Mouse (Mus musculus) mature B cell (primary cell): Measurements from ENCODE around the gene A130010J15Rik.

Experiments
- in situ Hi-C: fragments of 300-500 bp; cut with MboI; formaldehyde crosslinking; loops from 2 replicates; pipeline ENCODE4 v1.14.3; 2019

A130010J15Rik gene

GRCm38 (mm10) chr1:193167746-193168145, at the start of gene A130010J15Rik:
Gene A130010J15Rik, plus strand, starts transcription at chr1:193168046.
- in situ Hi-C loops: no loop called here

- in situ Hi-C loops: no loop called here
Observed at GRCm38 (mm10) chr1:193122793-193123192, 45.1 kb upstream of the A130010J15Rik start.

- in situ Hi-C loops: no loop called here
Observed at GRCm38 (mm10) chr1:193123290-193123689, 44.6 kb upstream of the A130010J15Rik start.

- in situ Hi-C loops: no loop called here
Observed at GRCm38 (mm10) chr1:193125835-193126234, 42.0 kb upstream of the A130010J15Rik start.

- in situ Hi-C loops: no loop called here
Observed at GRCm38 (mm10) chr1:193128055-193128454, 39.8 kb upstream of the A130010J15Rik start.

GRCm38 (mm10) chr1:193129321-193129720, 38.5 kb upstream of the A130010J15Rik start:
- in situ Hi-C loops: no loop called here

- in situ Hi-C loops: no loop called here
Observed at GRCm38 (mm10) chr1:193129786-193130455, 37.9 kb upstream of the A130010J15Rik start, which contains the start of gene Diexf. Gene Diexf, minus strand, starts transcription at chr1:193130272.

GRCm38 (mm10) chr1:193130456-193130825, 37.4 kb upstream of the A130010J15Rik start:
- in situ Hi-C loops: no loop called here

GRCm38 (mm10) chr1:193130839-193131238, 37.0 kb upstream of the A130010J15Rik start:
- in situ Hi-C loops: no loop called here

GRCm38 (mm10) chr1:193131311-193131948, 36.4 kb upstream of the A130010J15Rik start:
- in situ Hi-C loops: no loop called here

GRCm38 (mm10) chr1:193132385-193132784, 35.5 kb upstream of the A130010J15Rik start:
- in situ Hi-C loops: no loop called here

- in situ Hi-C loops: no loop called here
Observed at GRCm38 (mm10) chr1:193133726-193134125, 34.1 kb upstream of the A130010J15Rik start.

- in situ Hi-C loops: no loop called here
Observed at GRCm38 (mm10) chr1:193138087-193138486, 29.8 kb upstream of the A130010J15Rik start.

GRCm38 (mm10) chr1:193138669-193139068, 29.2 kb upstream of the A130010J15Rik start:
- in situ Hi-C loops: no loop called here

- in situ Hi-C loops: no loop called here
Observed at GRCm38 (mm10) chr1:193141118-193141517, 26.7 kb upstream of the A130010J15Rik start.

GRCm38 (mm10) chr1:193142517-193143062, 25.3 kb upstream of the A130010J15Rik start:
- in situ Hi-C loops: no loop called here

GRCm38 (mm10) chr1:193144516-193144915, 23.3 kb upstream of the A130010J15Rik start:
- in situ Hi-C loops: no loop called here

GRCm38 (mm10) chr1:193145101-193145500, 22.7 kb upstream of the A130010J15Rik start:
- in situ Hi-C loops: no loop called here

- in situ Hi-C loops: no loop called here
Observed at GRCm38 (mm10) chr1:193146416-193146815, 21.4 kb upstream of the A130010J15Rik start.

- in situ Hi-C loops: no loop called here
Observed at GRCm38 (mm10) chr1:193149231-193149630, 18.6 kb upstream of the A130010J15Rik start.

- in situ Hi-C loops: no loop called here
Observed at GRCm38 (mm10) chr1:193151134-193151533, 16.7 kb upstream of the A130010J15Rik start.

GRCm38 (mm10) chr1:193152872-193153271, 15.0 kb upstream of the A130010J15Rik start, which contains the start of gene Irf6:
Gene Irf6, plus strand, starts transcription at chr1:193153111.
- in situ Hi-C loops: no loop called here

- in situ Hi-C loops: no loop called here
Observed at GRCm38 (mm10) chr1:193153561-193153960, 14.3 kb upstream of the A130010J15Rik start.
